Mouse (Mus musculus) gastrocnemius, adult 2 months (tissue): ENCODE results near the gene 4933411K16Rik. TPM values are rescaled to one million over a fixed set of nuclear protein-coding genes. Genes with fewer than 3 reads are reported as not detected.

Source experiments
- DNase-seq: peaks from one replicate; pipeline ENCODE4 v3.0.0; 2022
- H3K27ac ChIP-seq: fragments of 200-600 bp; 2 replicates; pipeline ENCODE4 v1.8.1; 2022; ENCODE audit warnings: mild to moderate bottlenecking
- H3K4me3 ChIP-seq: fragments of 200-600 bp; 2 replicates; pipeline ENCODE4 v1.8.1; 2022; ENCODE audit warnings: mild to moderate bottlenecking, moderate library complexity
- CTCF ChIP-seq: fragments of 200-600 bp; IDR thresholded peaks from 2 replicates; pipeline ENCODE4 v1.8.1; 2022; ENCODE audit warnings: antibody characterized with exemption, mild to moderate bottlenecking, moderate library complexity
- intact Hi-C: fragments of 180-260 bp; cut with DNase I; formaldehyde crosslinking; loops from one replicate; pipeline ENCODE4 v1.15.1; 2025
- total RNA-seq, 2 experiments: library from RNA; stranded (reverse); gene quantifications; 2 replicates each; pipeline ENCODE4 v1.2.3; 2021

4933411K16Rik gene
- total RNA-seq, 2 experiments from 2014 or later, result 0.28 to 0.33 TPM

GRCm38 (mm10) chr19:42089748-42090595 lies 37.9 kb downstream of the 4933411K16Rik start, which contains the start of gene Pi4k2a:
Pi4k2a (plus strand) TSS chr19:42090470.
- intact Hi-C loops, result loop anchor here (2.0 kb wide), 1 partner anchor 39 kb away; the partner anchor contains the start of gene Avpi1
- peak within 1 kb of the TSS; percentile 89 for H3K4me3 ChIP-seq
- DNase-seq, result peak; percentile 100
- TF ChIP-seq CTCF, result no peak; the same call in 1 of the 2 replicates
- peak within 1 kb of the TSS; percentile 95 for H3K27ac ChIP-seq

GRCm38 (mm10) chr19:42090637-42091141 lies 38.6 kb downstream of the 4933411K16Rik start:
- intact Hi-C loops, result loop anchor here (2.0 kb wide), 1 partner anchor 38 kb away; the partner anchor contains the start of gene Avpi1
- Histone ChIP-seq H3K4me3 (peak overlapping the region; percentile 89), H3K27ac (peak overlapping the region; percentile 95)
- DNase-seq, result no peak
- no peak for TF ChIP-seq CTCF

GRCm38 (mm10) chr19:42099406-42099805 lies 47.4 kb downstream of the 4933411K16Rik start:
- no peak for TF ChIP-seq CTCF
- Histone ChIP-seq H3K4me3 (no peak overlapping the region), H3K27ac (peak overlapping the region; percentile 31)
- intact Hi-C loops, result no loop called here
- no peak for DNase-seq

Other genes starting within 250 kb of the 4933411K16Rik start
- gene Frat1, start 222.3 kb upstream of the 4933411K16Rik start, total RNA-seq, result 1 to 10 TPM; 6.3 to 6.8 TPM
- gene Frat2, start 204.1 kb upstream of the 4933411K16Rik start, total RNA-seq, result 10 to 100 TPM; 15.6 to 22.2 TPM
- 10 to 100 TPM; 30.5 to 31.4 TPM for gene Rrp12, start 156.1 kb upstream of the 4933411K16Rik start, total RNA-seq
- gene Pgam1, start 140.3 kb upstream of the 4933411K16Rik start, total RNA-seq, result 10 to 100 TPM; 14.4 to 25.0 TPM
- 10 to 100 TPM; 16.1 to 16.8 TPM for gene Exosc1, start 118.8 kb upstream of the 4933411K16Rik start, total RNA-seq
- 10 to 100 TPM; 19.4 to 21.6 TPM for gene Zdhhc16, start 118.8 kb upstream of the 4933411K16Rik start, total RNA-seq
- gene Mms19, start 71.1 kb upstream of the 4933411K16Rik start, total RNA-seq, result 10 to 100 TPM in 1 of 2 experiments, 1 to 10 TPM in 1; 8.8 to 10.5 TPM
- 10 to 100 TPM; 14.5 to 15.1 TPM for gene Ubtd1, start 70.5 kb upstream of the 4933411K16Rik start, total RNA-seq
- gene Ankrd2, start 16.2 kb upstream of the 4933411K16Rik start, total RNA-seq, result 100 to 1,000 TPM; 154 to 235 TPM
- 1 to 10 TPM; 2.9 to 3.1 TPM for gene Hoga1, start 6.6 kb upstream of the 4933411K16Rik start, total RNA-seq
- gene Morn4, start 34.1 kb downstream of the 4933411K16Rik start, total RNA-seq, result 1 to 10 TPM; 2.2 to 4.4 TPM
- 10 to 100 TPM; 11.9 to 12.8 TPM for gene Pi4k2a, start 38.2 kb downstream of the 4933411K16Rik start, total RNA-seq
- 1 to 10 TPM; 8.7 to 9.0 TPM for gene Avpi1, start 76.8 kb downstream of the 4933411K16Rik start, total RNA-seq
- gene Marveld1, start 95.2 kb downstream of the 4933411K16Rik start, total RNA-seq, result 1 to 10 TPM; 4.8 to 7.2 TPM
- 10 to 100 TPM; 13.0 to 14.4 TPM for gene Zfyve27, start 111.7 kb downstream of the 4933411K16Rik start, total RNA-seq
- gene Sfrp5, start 150.0 kb downstream of the 4933411K16Rik start, total RNA-seq, result 1 to 10 TPM; 4.2 to 5.6 TPM
- 1 to 10 TPM; 2.3 to 2.4 TPM for gene Golga7b, start 195.3 kb downstream of the 4933411K16Rik start, total RNA-seq